Mouse (Mus musculus): ENCODE measurements around the gene Nrxn3. TPM values are rescaled to one million over a fixed set of nuclear protein-coding genes. Genes with fewer than 3 reads are reported as not detected.

The Nrxn3 gene
- polyA plus RNA-seq, 2 experiments from 2014 or later = not detected

GRCm38 (mm10) chr12:88816865-88817264 lies 94.2 kb downstream of the Nrxn3 start:
- ATAC-seq = no peak

- ATAC-seq = no peak
Measured at GRCm38 (mm10) chr12:88818622-88819334, 96.1 kb downstream of the Nrxn3 start.

GRCm38 (mm10) chr12:88819335-88819709 lies 96.6 kb downstream of the Nrxn3 start:
- no peak for ATAC-seq

- no peak for ATAC-seq
Measured at GRCm38 (mm10) chr12:88820131-88820530, 97.5 kb downstream of the Nrxn3 start.

- ATAC-seq = no peak
Measured at GRCm38 (mm10) chr12:88830851-88831250, 108.2 kb downstream of the Nrxn3 start.

- ATAC-seq = no peak
Measured at GRCm38 (mm10) chr12:88835821-88836220, 113.1 kb downstream of the Nrxn3 start.

GRCm38 (mm10) chr12:88839724-88840123 lies 117.0 kb downstream of the Nrxn3 start:
- ATAC-seq = no peak

- ATAC-seq = no peak
Measured at GRCm38 (mm10) chr12:88841350-88841749, 118.7 kb downstream of the Nrxn3 start.

- ATAC-seq = no peak
Measured at GRCm38 (mm10) chr12:88850400-88851179, 127.9 kb downstream of the Nrxn3 start.

- no peak for ATAC-seq
Measured at GRCm38 (mm10) chr12:88854039-88854438, 131.4 kb downstream of the Nrxn3 start.

- ATAC-seq = no peak
Measured at GRCm38 (mm10) chr12:88857701-88858100, 135.0 kb downstream of the Nrxn3 start.

- no peak for ATAC-seq
Measured at GRCm38 (mm10) chr12:88859456-88860345, 137.0 kb downstream of the Nrxn3 start.

- no peak for ATAC-seq
Measured at GRCm38 (mm10) chr12:88860397-88860796, 137.7 kb downstream of the Nrxn3 start.

- no peak for ATAC-seq
Measured at GRCm38 (mm10) chr12:88863069-88863468, 140.4 kb downstream of the Nrxn3 start.

GRCm38 (mm10) chr12:88868288-88868687 lies 145.6 kb downstream of the Nrxn3 start:
- ATAC-seq = no peak

- ATAC-seq = no peak
Measured at GRCm38 (mm10) chr12:88897331-88897730, 174.7 kb downstream of the Nrxn3 start.

- no peak for ATAC-seq
Measured at GRCm38 (mm10) chr12:88900014-88900727, 177.5 kb downstream of the Nrxn3 start.

GRCm38 (mm10) chr12:88900728-88901080 lies 178.0 kb downstream of the Nrxn3 start:
- no peak for ATAC-seq

- ATAC-seq = no peak
Measured at GRCm38 (mm10) chr12:88910761-88911160, 188.1 kb downstream of the Nrxn3 start.

- ATAC-seq = no peak
Measured at GRCm38 (mm10) chr12:88916752-88917151, 194.1 kb downstream of the Nrxn3 start.

GRCm38 (mm10) chr12:88924896-88925295 lies 202.2 kb downstream of the Nrxn3 start:
- ATAC-seq = no peak

GRCm38 (mm10) chr12:88926306-88926705 lies 203.6 kb downstream of the Nrxn3 start:
- ATAC-seq = no peak
